Mouse (Mus musculus) granulocyte monocyte progenitor cell, adult 5-6 weeks (primary cell): Measurements from ENCODE around the gene Cyp2d12. TPM values are rescaled to one million over a fixed set of nuclear protein-coding genes. Genes with fewer than 3 reads are reported as not detected.
A peak's percentile ranks its signal among the peaks of the same experiment; 100 is the strongest.
"Not testable (repeated sequence)": the region's sequence is repeated elsewhere in the genome, so short reads cannot be mapped to it uniquely, and the experiment has no call there.

Source experiments
- ATAC-seq: replicated peaks from 2 replicates; pipeline ENCODE4 v1.8.0; 2016; ENCODE audit warnings: mild to moderate bottlenecking, moderate TSS enrichment, inconsistent platforms; ENCODE audit not compliant: poor library complexity, severe bottlenecking
- total RNA-seq, 2 experiments: library from RNA; stranded (forward) in 1 of 2; stranded (reverse) in 1 of 2; fragments of 200-712, 200-1000 nt in 1 of 2; fragments of >200 nt in 1 of 2; fragmentation: Nextera tagmentation in 1 of 2; gene quantifications; 2 replicates each; pipeline ENCODE4 v1.2.3; 2014 to 2017

The Cyp2d12 gene
- total RNA-seq (2014; fragmentation: Nextera tagmentation) (not detected in 2 replicates), total RNA-seq (2017) (not detected in 2 replicates)

DNA sequence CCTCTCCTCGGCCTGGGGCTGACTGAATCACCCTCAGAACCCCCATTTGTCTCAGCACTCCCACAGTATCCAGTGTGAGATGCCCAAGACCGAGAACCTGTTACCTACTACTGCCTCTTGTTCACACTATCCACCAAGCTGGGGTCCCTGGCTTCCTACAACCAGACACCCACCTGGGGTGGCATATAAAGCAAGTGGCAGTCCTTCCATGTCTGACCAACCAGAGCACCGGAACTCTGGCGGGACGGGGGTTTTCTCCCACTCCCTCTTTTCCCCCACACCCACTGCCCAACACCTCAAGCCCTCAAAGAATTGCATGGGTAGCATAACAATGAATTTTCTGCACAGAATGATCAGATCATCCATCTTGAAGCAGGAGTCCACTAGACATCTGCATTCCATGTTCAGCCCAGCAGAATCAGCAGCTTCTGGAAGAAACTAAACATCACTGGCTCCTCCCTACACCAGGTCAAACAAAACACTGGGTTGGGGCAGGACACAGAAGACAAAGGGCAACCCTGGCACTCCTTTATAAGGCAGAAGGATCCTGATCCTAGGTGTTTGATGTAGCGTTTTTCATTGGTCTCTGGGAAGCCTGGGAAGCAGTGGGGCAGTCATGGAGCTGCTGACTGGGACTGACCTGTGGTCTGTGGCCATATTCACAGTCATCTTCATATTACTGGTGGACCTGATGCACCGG, at the start of gene Cyp2d12:
Cyp2d12 (plus strand) TSS at position 542 of the 700 bp plus-strand sequence.
- no peak for ATAC-seq

DNA sequence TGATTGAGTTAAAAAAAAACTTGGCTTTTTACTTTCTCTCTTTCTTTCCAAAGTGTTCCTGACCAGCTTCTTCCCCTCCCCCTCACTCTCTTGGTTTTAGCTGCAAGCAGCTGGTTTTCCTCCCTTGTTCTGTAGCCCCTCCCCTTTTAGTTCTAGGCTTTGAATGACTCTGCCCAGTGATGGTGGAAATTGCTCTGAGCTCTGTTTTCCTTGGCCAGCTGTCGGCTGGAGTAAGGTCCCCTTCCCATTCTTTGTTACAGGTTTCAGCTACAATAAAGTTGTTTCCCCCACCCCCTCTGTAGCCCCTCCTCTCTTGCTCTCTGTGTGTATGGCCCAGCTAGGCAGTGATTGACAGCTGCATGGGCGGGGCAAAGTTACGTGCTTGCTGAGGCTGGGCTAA, 47.9 kb upstream of the Cyp2d12 start:
- no peak for ATAC-seq

DNA sequence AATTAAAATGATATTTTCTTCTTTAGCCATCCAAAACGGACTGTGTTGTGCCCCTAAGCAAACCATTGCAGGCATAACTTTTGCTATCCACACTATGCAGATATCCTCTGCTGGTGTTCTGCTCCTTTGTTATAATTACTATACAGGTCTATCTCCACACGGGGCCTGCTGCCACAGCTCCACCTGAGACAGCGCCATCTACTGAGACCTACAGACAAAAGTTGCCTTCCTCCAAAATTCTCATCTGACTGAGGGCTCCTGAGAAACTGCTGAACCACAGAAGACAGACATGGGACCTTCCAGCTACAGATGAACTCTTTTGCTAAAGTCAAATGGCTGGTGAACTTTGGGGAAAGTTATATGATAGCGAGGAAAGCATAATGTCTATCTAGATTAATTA, 47.1 kb upstream of the Cyp2d12 start:
- not testable (repeated sequence) for ATAC-seq

DNA sequence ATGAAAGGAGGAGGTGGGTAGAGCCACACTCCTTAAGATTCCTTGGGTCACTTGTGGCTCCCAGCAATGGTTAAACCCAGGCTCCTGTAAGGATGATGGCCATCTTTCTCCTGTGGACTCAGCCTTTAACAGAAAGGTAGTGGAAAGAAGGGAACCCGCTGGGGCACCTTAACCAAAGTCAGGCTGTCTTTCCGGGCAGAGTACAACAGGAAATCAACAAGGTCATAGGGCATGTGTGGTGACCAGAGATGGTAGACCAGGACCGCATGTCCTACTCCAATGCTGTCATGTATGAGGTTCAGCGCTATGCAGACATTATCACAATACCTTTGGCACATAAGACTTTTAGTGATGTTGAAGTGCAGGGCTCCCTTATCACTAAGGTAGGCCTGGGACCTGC, 45.4 kb upstream of the Cyp2d12 start:
- not testable (repeated sequence) for ATAC-seq

DNA sequence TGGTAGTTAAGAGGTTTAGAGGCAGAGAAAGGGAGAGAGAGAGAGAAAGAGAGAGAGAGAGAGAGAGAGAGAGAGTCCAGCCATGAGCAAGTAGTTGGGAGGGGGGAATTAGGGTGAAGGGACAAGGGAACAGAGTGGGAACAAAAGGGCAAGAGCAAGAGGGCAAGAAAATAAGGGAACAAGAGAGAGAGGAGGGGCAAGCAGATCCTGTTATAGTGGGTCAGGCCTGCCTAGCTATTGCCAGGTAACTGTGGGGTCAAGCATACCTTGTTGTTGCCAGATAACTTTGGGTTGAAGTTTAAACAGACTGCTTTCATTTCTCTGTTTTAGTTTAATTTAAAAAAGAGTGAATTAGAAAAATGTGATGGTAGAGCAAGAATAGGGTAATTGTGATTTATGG, 44.4 kb upstream of the Cyp2d12 start:
- ATAC-seq, result not testable (repeated sequence)

DNA sequence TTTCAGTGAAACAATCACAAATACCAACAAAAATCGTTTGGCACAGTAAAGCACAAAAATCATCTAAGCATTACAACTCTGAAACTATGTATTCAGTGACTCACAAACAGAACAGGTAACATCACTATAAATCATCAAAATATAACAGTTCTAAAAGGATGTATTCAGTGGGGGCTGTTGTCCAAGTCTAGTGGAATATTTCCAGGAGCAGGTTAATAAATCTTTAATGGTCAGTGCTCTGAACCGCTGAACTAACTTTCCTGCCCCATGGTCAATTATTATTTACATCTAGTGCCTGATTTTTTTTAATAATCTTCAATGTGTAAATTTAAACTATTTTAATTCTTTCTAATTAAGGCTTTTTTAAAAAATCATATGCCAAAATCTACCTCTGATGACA, 42.8 kb upstream of the Cyp2d12 start:
- not testable (repeated sequence) for ATAC-seq

DNA sequence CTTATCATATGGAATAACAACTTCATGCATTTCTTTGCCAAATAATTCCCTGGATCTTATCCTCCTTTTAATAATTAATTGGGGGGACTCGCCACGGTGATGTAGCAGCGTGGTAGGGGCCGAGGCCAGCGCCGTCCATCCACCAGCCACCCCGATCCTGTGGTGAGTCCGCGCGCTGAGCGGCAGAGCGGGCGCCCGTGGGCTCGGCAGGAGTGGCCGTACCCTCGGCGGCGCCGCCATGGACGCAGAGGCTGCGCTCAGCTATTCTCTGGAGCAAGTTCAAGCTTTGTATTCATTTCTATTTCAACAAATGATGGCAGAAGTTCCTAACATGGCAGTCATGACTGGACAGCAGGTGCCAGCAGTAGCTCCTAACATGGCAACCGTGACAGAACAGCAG, 38.7 kb upstream of the Cyp2d12 start:
- peak; percentile 73 for ATAC-seq

DNA sequence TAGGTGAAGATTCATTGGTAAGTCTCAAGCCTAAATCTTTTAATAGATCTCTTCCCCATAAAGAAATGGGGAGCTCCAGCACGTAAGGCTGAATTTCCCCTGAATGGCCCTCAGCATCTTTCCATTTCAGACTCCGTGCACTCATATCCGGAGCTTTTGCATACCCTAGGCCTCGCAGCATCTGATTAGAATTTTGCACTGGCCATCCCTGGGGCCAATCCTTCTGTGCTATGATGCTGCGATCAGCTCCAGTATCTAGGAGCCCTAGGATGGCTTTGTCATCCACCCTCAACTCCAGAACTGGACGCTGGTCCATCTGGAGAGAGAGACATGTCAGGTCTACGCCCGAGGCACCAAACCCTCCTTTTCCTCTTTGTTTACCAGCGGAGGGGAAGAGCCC, 27.5 kb upstream of the Cyp2d12 start:
- ATAC-seq, result not testable (repeated sequence)

DNA sequence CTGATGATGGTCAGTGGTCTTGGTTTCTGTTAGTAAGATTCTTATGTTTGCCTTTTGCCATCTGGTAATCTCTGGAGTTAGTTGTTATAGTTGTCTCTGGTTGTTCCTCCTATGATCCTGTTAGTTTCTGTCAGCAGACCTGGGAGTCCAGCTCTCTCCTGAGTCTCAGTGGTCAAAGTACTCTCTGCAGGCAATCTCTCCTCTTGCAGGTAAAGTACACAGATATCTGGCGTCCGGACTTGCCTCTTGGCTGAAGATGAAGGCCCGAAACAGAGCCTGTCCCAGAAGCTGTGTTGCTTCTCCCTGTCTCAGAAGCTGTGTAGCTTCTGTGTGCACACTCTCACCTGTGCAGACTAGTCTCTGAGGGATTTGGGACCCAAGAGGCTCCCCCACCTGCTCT, 22.2 kb upstream of the Cyp2d12 start:
- not testable (repeated sequence) for ATAC-seq

DNA sequence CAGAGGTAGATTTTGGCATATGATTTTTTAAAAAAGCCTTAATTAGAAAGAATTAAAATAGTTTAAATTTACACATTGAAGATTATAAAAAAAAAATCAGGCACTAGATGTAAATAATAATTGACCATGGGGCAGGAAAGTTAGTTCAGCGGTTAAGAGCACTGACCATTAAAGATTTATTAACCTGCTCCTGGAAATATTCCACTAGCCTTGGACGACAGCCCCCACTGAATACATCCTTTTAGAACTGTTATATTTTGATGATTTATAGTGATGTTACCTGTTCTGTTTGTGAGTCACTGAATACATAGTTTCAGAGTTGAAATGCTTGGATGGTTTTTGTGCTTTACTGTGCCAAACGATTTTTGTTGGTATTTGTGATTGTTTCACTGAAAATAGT, 11.9 kb upstream of the Cyp2d12 start:
- ATAC-seq, result not testable (repeated sequence)

DNA sequence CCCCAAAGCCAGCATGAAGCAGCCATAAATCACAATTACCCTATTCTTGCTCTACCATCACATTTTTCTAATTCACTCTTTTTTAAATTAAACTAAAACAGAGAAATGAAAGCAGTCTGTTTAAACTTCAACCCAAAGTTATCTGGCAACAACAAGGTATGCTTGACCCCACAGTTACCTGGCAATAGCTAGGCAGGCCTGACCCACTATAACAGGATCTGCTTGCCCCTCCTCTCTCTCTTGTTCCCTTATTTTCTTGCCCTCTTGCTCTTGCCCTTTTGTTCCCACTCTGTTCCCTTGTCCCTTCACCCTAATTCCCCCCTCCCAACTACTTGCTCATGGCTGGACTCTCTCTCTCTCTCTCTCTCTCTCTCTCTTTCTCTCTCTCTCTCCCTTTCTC, 10.3 kb upstream of the Cyp2d12 start:
- not testable (repeated sequence) for ATAC-seq

DNA sequence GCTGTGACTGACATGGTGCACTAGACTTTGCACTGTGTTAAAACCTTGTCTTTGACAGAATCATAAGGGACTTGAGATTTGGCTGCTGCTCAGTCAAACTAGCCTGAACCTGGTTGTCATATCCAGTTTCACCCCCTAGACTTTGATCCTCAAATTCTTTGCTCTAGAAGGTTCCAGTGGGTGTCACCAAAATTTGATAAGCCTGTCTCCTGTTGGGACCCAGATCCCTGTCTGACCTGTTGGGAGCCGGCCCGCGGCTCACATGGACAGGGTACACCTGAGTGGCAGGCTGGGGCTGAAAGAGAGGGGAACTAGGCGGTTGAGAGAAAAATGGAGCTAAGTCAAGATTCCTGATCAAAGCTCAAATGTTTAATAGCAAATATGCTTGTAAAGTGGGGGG, 7.1 kb upstream of the Cyp2d12 start:
- not testable (repeated sequence) for ATAC-seq

DNA sequence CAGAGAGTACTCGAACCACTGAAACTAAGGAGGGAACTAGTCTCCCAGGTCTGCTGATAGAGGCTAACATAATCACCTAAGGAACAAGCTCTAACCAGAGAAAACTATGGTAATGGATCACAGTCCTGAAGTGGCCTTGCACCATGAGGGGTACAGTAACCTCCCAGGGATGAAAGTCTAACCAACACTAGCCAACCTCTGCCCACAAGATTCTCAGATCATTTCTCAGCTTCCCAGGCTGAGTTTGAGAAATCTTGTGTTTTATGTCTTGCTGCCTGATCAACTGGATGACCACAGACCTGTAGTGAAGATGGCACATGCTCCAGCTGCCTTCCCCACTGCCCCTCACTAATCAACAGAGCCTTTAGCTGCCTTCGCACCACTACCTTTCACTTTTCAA, 1.7 kb upstream of the Cyp2d12 start:
- not testable (repeated sequence) for ATAC-seq

DNA sequence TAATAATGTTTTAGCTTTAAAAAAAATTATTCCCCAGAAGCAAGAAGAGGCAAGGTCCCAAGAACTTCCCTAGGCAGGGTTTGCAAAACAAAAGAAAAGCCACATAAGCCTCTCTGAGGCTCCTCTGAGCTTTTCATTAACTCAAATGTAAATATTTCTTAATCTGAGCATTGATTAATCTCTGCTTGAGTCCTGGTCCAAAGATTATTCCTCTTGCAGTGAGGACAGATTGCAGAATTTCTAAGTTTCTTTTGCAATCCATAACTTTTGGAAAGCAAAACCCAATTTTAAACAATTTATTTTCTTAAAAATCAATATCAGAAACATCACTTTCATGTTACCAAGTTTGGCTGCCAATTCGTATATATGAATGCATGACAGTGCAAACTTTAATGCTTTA, 18.0 kb downstream of the Cyp2d12 start:
- no peak for ATAC-seq

DNA sequence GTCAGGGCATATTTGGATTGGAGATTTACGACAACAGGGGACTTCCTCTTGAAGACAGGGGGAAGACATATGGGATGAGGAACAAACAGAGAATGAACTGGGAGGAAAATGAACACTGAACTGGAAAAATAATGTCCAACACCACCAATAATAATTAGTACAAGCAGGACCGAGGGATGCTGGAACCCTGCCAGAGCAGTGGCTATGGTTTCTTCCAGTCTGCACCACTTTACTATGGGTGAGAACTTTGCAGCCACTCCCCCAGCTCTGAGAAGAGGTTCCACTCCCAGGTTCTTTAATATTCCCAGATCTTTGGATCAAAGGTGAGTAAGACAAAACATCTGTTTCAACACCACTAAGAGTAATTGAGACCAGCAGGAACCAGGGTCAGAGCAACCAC, 24.2 kb downstream of the Cyp2d12 start:
- no peak for ATAC-seq

DNA sequence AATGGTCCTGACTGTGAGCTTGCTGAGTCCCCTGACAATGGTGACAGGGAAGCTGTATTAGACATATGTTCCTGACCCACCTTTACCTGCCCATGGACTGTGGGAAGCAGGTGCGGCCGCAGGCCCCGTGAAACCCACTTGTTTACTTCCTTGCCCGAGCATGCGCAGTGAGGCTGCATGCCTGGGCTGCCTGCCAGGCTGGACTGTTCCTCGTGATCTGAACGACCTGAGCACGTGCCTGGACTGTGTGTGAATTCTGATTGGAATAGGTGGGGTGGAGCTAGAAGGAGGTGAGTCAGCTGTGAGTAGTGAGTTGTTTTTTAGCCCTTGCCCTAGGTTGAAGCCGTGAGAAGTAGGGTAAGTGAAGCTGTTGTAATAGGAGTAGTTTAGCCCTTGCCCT, 27.7 kb downstream of the Cyp2d12 start:
- ATAC-seq, result no peak

Other genes with a start within 250 kb of the Cyp2d12 start
- 45.0 and 63.1 TPM in 2 replicates for gene Naga, start 216.1 kb upstream of the Cyp2d12 start, total RNA-seq (2014; fragmentation: Nextera tagmentation)
- 34.0 and 50.4 TPM in 2 replicates for gene Naga, start 216.1 kb upstream of the Cyp2d12 start, total RNA-seq (2017)
- 2.7 and 5.4 TPM in 2 replicates for gene Pheta2, start 216.1 kb upstream of the Cyp2d12 start, total RNA-seq (2014; fragmentation: Nextera tagmentation)
- gene Pheta2, start 216.1 kb upstream of the Cyp2d12 start, total RNA-seq (2017), result 1.9 and 4.1 TPM in 2 replicates
- gene Smdt1, start 216.1 kb upstream of the Cyp2d12 start, total RNA-seq (2014; fragmentation: Nextera tagmentation), result 192 and 201 TPM in 2 replicates
- 84.4 and 94.6 TPM in 2 replicates for gene Smdt1, start 216.1 kb upstream of the Cyp2d12 start, total RNA-seq (2017)
- gene Ndufa6, start 200.8 kb upstream of the Cyp2d12 start, total RNA-seq (2014; fragmentation: Nextera tagmentation), result 266 and 267 TPM in 2 replicates
- gene Ndufa6, start 200.8 kb upstream of the Cyp2d12 start, total RNA-seq (2017), result 173 and 202 TPM in 2 replicates
- 0.54 TPM in 1 of 2 replicates, not detected in the other for gene Cyp2d22, start 174.8 kb upstream of the Cyp2d12 start, total RNA-seq (2014; fragmentation: Nextera tagmentation)
- not detected in 2 replicates for gene Cyp2d22, start 174.8 kb upstream of the Cyp2d12 start, total RNA-seq (2017)
- gene Cyp2d11, start 161.1 kb upstream of the Cyp2d12 start, total RNA-seq (2014; fragmentation: Nextera tagmentation), result not detected in 2 replicates
- gene Cyp2d11, start 161.1 kb upstream of the Cyp2d12 start, total RNA-seq (2017), result not detected in 2 replicates
- gene Cyp2d10, start 147.9 kb upstream of the Cyp2d12 start, total RNA-seq (2014; fragmentation: Nextera tagmentation), result not detected in 2 replicates
- not detected in 2 replicates for gene Cyp2d10, start 147.9 kb upstream of the Cyp2d12 start, total RNA-seq (2017)
- gene Cyp2d9, start 121.6 kb upstream of the Cyp2d12 start, total RNA-seq (2014; fragmentation: Nextera tagmentation), result not detected in 2 replicates
- not detected in 2 replicates for gene Cyp2d9, start 121.6 kb upstream of the Cyp2d12 start, total RNA-seq (2017)
- gene Cyp2d34, start 65.9 kb downstream of the Cyp2d12 start, total RNA-seq (2014; fragmentation: Nextera tagmentation), result not detected in 2 replicates
- not detected in 2 replicates for gene Cyp2d34, start 65.9 kb downstream of the Cyp2d12 start, total RNA-seq (2017)
- gene Cyp2d40, start 209.1 kb downstream of the Cyp2d12 start, total RNA-seq (2014; fragmentation: Nextera tagmentation), result not detected in 2 replicates
- not detected in 2 replicates for gene Cyp2d40, start 209.1 kb downstream of the Cyp2d12 start, total RNA-seq (2017)
- gene Cyp2d26, start 239.2 kb downstream of the Cyp2d12 start, total RNA-seq (2014; fragmentation: Nextera tagmentation), result not detected in 2 replicates
- gene Cyp2d26, start 239.2 kb downstream of the Cyp2d12 start, total RNA-seq (2017), result not detected in 2 replicates